Mouse (Mus musculus) lung, adult 2 months (tissue): ENCODE results near the gene Bcdin3d.

Experiments used
- CTCF ChIP-seq: fragments of 200-500 bp; IDR thresholded peaks from 2 replicates; pipeline ENCODE4 v1.5.1; 2011; ENCODE audit warnings: mild to moderate bottlenecking, low read length, control low read depth; ENCODE audit not compliant: insufficient read depth
- POLR2A ChIP-seq: fragments of 200-500 bp; IDR thresholded peaks from 2 replicates; pipeline ENCODE4 v1.6.1; 2011; ENCODE audit warnings: low read depth, mild to moderate bottlenecking, control low read depth, low read length, borderline replicate concordance; ENCODE audit errors: extremely low read depth

DNA sequence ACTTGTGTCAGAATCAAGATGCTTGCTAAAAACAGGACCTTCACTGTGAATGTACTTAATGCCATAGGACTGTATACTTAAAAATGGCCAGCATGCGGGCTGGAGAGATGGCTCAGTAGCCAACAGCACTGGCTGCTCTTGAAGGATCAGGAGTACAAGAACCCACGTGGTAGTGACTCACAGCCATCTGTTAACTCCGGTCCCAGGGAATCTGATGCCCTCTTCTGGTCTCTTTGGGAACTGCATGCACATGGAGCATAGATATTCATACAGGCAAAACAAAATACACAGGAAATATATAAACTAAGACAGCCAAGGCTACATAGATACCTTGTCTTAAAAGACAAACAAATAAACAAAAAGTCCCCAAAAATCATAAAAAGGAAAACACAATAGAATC, 5.5 kb downstream of the Bcdin3d start:
- TF ChIP-seq POLR2A (no peak), CTCF (peak; percentile 63)
